Mouse (Mus musculus) MN1 (cell line): ENCODE measurements around the gene Vav2.
A peak's percentile ranks its signal among the peaks of the same experiment; 100 is the strongest.

Source experiments
- DNase-seq: peaks from one replicate; pipeline ENCODE4 v3.0.0-alpha.2; 2016; ENCODE audit warnings: low spot score

The Vav2 gene

DNA sequence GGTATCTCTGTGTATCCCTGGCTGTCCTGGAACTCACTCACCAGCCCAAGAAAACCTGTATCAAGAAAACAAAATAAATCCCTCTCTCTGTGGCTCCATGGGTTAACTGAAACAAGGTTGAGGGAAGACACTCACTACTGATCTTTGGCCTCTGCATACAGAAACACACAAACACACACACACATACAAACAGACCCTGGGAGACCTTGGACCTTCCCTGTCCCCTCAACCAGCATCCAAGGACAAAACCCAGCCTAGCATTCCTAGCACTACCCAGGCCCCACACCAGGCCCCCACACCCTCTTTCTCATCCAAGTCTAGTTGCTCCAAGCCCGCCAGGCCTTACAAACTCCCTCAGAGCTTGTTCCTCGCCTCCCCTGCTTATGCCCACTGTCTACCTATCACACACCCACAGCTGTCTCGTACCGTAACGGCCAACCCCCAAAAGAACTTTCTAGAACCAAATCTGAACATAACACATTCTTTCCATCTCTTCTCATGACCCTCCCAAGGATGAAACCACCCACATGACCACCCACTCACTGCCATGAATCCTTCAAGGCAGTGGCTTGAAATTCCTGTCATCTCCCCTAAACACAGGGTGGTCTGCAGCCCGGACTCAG lies 16.2 kb downstream of the Vav2 start:
- DNase-seq = no peak

- DNase-seq = no peak
Observed at GRCm38 (mm10) chr2:27408194-27408593, 18.6 kb downstream of the Vav2 start.

- no peak for DNase-seq
Observed at GRCm38 (mm10) chr2:27406928-27407327, 19.9 kb downstream of the Vav2 start.

- DNase-seq = no peak
Observed at GRCm38 (mm10) chr2:27405094-27405884, 21.5 kb downstream of the Vav2 start.

DNA sequence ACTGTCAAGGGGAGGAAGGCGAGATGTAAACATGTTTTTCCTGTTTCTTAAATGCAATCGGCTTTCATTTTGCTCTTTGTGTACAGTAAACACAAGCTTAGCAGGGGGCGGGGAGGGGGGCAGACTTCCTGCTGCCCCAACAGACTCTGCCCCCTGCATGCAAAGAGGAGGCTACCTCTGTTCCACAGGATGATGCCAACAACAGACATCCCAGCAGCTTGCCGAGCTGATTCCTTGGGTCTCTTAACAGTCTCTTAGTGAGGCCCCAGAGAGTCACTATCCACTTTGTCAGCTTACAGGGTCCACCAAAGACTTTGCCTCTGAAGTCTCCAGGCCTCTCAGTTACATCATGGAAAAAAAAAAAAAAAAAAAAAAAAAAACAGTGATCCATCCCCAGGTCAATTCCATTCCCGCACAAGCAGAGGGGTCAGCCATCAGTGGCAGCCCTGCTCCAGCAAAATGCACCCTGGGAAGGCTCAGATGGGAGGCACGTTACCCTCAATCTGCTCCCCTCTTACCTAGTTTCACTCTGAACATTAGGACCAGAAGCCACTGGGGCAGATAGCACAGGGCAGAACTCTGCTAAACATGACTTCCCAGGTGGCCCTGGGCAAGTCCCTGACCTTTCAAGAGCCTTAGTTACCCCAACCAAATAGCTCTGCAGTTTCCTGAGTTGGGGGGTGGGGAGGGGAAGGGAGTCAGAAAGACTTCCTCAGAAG lies 22.3 kb downstream of the Vav2 start:
- no peak for DNase-seq

- no peak for DNase-seq
Observed at GRCm38 (mm10) chr2:27401544-27401943, 25.3 kb downstream of the Vav2 start.

DNA sequence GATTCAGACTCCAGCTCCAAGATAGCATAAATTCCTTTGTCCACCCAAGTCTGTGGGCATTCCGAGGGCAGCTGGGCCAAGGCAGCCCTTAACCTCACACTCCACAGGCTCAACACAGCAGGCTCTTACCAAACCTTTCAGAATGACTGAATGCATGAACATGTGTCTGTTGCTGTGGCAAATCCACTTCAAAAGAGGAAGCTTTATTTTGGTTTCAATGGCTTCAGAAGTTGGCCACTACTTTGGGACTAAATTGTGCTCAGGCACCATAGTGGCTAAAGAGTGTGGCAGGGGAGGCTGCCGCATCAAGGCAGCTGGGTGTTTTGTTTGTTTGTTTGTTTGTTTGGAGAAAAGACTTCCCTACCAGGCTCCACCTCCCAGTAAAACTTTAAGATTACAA lies 26.8 kb downstream of the Vav2 start:
- no peak for DNase-seq

DNA sequence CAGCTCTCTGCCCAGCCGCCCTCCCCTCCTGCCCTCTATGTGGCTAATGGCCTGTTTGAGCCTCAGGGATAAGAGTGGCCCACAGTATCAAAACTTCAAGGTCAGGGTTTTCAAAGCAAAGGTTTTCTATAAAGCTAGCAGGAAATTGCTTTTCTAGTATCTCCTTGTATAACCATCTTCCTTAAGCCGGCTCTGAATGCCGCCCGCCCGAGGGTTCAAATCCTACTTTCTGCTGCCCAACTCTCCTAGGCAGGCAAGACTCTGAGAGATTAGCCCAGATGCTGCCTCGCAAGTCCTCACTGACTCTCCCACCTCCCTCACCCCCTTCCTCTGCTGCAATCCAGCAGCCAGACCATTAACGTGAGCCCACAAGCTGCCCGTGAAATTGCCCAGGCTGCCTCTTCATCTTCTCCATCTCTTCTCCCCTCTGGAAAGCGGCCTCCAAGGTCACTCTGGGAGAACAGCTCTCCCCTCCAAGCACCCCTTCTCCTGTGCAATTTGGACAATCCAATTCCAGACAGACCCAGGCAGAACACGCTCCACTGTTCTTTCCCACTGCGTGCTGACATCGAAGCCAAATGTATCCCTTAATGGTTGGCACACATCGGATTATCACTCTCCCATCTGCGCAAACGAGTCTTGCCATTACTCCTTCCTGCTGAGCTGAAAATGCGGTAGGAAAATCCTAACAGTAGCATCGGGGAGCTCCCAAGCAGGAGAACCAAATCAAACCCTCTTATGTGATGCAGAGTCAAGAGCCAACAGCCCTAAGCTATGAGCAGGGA lies 30.0 kb downstream of the Vav2 start:
- no peak for DNase-seq

DNA sequence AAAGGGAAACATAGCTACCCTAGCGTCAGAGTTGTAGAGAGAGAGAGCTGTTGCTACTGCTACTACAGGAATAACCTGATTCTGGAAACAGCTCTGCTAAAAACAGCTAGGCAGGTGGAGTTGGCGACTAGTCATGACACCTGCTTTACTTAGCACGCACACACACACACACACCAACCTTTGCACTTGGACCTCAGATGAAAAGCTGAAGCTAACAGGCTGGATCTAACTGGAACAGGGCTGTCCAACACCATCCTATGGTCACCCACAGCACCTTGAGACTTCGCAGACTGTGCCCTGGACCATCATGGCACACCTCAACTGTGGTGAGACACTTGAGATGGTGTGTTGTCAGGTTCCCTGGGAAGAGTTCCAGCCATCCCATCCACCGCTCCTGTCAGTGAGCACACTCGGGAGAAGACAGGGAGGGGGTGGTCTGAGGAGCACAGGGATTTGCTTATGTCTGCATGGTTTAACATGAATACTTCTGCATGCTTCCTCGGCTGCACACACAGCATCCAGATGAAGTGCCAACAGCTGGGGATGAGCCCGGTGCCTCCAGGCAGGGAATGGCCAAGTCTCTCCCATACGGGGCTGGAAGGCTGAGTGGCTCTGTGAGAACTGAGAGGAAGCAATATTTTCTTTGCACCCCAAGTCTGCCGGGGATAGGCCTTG lies 32.5 kb downstream of the Vav2 start:
- no peak for DNase-seq

- peak; percentile 69 for DNase-seq
Observed at GRCm38 (mm10) chr2:27392278-27392677, 34.6 kb downstream of the Vav2 start.

DNA sequence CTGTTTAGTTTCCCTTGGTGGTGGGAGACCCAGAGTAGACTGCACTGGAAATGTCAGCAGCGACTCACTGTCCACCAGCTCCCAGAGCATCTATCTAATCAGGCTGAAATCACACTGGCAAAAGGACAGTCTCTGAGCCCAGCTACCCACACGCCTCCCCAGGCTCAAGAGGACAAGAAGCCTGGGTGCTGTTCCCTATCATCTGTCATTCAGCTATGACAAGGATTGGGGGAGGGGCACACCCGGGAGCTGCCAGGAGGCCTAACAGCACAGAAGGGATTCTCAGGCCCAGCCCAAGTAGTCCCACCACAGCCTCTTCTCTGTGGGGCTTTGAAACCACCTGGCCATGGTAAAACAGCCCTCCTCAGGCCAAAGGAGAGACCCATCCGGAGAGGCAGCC lies 36.1 kb downstream of the Vav2 start:
- DNase-seq = peak; percentile 55

GRCm38 (mm10) chr2:27390325-27390724 lies 36.5 kb downstream of the Vav2 start:
- no peak for DNase-seq

GRCm38 (mm10) chr2:27389272-27390162 lies 37.3 kb downstream of the Vav2 start:
- no peak for DNase-seq

DNA sequence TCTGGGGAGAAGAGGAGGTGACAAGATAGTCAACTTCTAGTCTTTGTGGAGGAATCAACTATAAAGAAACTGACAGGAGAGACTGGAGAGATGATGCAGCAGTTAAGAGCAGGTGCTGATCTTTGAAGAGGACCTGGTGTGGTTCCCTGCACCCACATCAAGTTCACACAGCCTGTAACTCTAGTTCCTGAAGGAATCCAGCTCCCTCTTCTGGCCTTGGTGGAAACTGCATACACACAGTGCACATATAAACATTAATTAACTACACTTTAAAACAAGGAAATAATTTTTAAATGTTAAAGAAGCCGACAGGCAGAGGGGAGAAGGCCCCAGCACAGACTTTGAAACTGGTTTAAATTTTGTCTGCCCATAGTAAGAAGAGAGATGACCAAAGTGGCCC lies 39.6 kb downstream of the Vav2 start:
- no peak for DNase-seq

- DNase-seq = peak; percentile 29
Observed at GRCm38 (mm10) chr2:27381698-27382097, 45.1 kb downstream of the Vav2 start.

- DNase-seq = no peak
Observed at GRCm38 (mm10) chr2:27381254-27381653, 45.6 kb downstream of the Vav2 start.

- no peak for DNase-seq
Observed at GRCm38 (mm10) chr2:27377876-27378275, 49.0 kb downstream of the Vav2 start.

GRCm38 (mm10) chr2:27377164-27377563 lies 49.7 kb downstream of the Vav2 start:
- no peak for DNase-seq

- DNase-seq = peak; percentile 53
Observed at GRCm38 (mm10) chr2:27375141-27375540, 51.7 kb downstream of the Vav2 start.

DNA sequence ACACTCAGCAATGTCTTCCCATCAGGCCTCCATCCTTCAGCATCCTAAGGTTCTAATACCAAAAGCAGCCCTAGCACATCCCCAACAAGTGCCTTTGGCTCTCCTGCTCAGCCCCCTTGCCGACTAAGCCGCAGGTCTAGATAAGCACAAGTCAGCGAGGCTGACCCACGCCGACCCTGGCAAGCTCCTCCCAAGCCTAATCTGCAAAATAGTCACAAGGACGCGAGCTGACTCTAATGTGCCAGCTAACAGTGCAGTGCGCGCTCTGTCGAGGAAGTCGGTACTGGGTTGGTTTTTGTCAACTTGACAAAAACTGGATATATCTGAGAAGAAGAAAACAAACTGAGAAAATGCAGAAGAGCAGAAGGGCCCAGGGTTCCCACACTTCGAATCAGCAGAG lies 53.5 kb downstream of the Vav2 start:
- no peak for DNase-seq

- no peak for DNase-seq
Observed at GRCm38 (mm10) chr2:27371450-27371849, 55.4 kb downstream of the Vav2 start.
